Mouse (Mus musculus) myocyte (in vitro differentiated cells): ENCODE measurements around the gene Ssna1.

ENCODE experiments used
- CEBPB ChIP-seq: IDR thresholded peaks from 2 replicates; pipeline ENCODE4 v1.6.1; 2011; ENCODE audit warnings: mild to moderate bottlenecking, moderate library complexity; ENCODE audit not compliant: poor library complexity, insufficient read depth, severe bottlenecking
- E2F4 ChIP-seq: IDR thresholded peaks from one replicate; pipeline ENCODE4 v1.6.1; 2011; ENCODE audit warnings: mild to moderate bottlenecking, control low read depth, moderate library complexity; ENCODE audit not compliant: insufficient read depth
- MAX ChIP-seq: IDR thresholded peaks from one replicate; pipeline ENCODE4 v1.6.1; 2011; ENCODE audit warnings: low read depth, mild to moderate bottlenecking, control low read depth
- MYOD1 ChIP-seq, 3 experiments: IDR thresholded peaks; one replicate each; pipeline ENCODE4 v1.6.1; 2011; ENCODE audit warnings: control low read depth in 2 of 3, low read depth in 2 of 3, mild to moderate bottlenecking in 2 of 3, moderate library complexity in 1 of 3; ENCODE audit not compliant: insufficient read length in 2 of 3, control insufficient read depth in 1 of 3
- MYOG ChIP-seq, 3 experiments: IDR thresholded peaks; one replicate each; pipeline ENCODE4 v1.6.1; 2011; ENCODE audit warnings: control low read depth in 2 of 3, low read depth in 2 of 3, mild to moderate bottlenecking in 2 of 3; ENCODE audit not compliant: insufficient read length in 2 of 3, control insufficient read depth in 1 of 3, insufficient read depth in 1 of 3
- POLR2A ChIP-seq: IDR thresholded peaks from one replicate; pipeline ENCODE4 v1.6.1; 2011; ENCODE audit warnings: low read depth, mild to moderate bottlenecking, control low read depth, moderate library complexity; ENCODE audit not compliant: insufficient read length
- POLR2AphosphoS2 ChIP-seq: IDR thresholded peaks from one replicate; pipeline ENCODE4 v1.6.1; 2011; ENCODE audit warnings: low read depth, control low read depth; ENCODE audit not compliant: insufficient read length
- REST ChIP-seq: IDR thresholded peaks from one replicate; pipeline ENCODE4 v1.6.1; 2011; ENCODE audit warnings: mild to moderate bottlenecking, control low read depth, moderate library complexity; ENCODE audit not compliant: insufficient read depth, insufficient read length
- USF1 ChIP-seq: IDR thresholded peaks from one replicate; pipeline ENCODE4 v1.6.1; 2011; ENCODE audit warnings: low read depth, mild to moderate bottlenecking, control low read depth, moderate library complexity

GRCm38 (mm10) chr2:25227406-25227805, 44.8 kb downstream of the Ssna1 start:
- TF ChIP-seq MAX (no peak), E2F4 (no peak), POLR2A (no peak), POLR2AphosphoS2 (no peak), USF1 (no peak), MYOG (IDR thresholded peaks at IDR 0.05; ENCODE audit: control insufficient read depth in 1 of 3, insufficient read depth in 1 of 3, insufficient read length in 2 of 3, low read depth in 2 of 3) (no peak), REST (no peak), MYOD1 (IDR thresholded peaks at IDR 0.05; ENCODE audit: control insufficient read depth in 1 of 3, insufficient read length in 2 of 3, low read depth in 2 of 3) (no peak), CEBPB (no peak)
